Mouse (Mus musculus): ENCODE data around the gene Them5.

- no peak for TF ChIP-seq MAX (IDR thresholded peaks at IDR 0.05)
- no peak for TF ChIP-seq CTCF (IDR thresholded peaks at IDR 0.05; ENCODE audit: control insufficient read depth, insufficient read depth, insufficient read length)
- TF ChIP-seq FOSL1 (IDR thresholded peaks at IDR 0.05; ENCODE audit: insufficient read depth, low read length, poor library complexity, severe bottlenecking) = no peak
- TF ChIP-seq USF1 (IDR thresholded peaks at IDR 0.05; ENCODE audit: low read depth) = no peak
Observed at GRCm38 (mm10) chr3:94391001-94391400, 49.1 kb downstream of the Them5 start.

Measured in C2C12 (cell line).